ENCODE assay signal across 8 mouse cellular contexts in the genomic region with DNA sequence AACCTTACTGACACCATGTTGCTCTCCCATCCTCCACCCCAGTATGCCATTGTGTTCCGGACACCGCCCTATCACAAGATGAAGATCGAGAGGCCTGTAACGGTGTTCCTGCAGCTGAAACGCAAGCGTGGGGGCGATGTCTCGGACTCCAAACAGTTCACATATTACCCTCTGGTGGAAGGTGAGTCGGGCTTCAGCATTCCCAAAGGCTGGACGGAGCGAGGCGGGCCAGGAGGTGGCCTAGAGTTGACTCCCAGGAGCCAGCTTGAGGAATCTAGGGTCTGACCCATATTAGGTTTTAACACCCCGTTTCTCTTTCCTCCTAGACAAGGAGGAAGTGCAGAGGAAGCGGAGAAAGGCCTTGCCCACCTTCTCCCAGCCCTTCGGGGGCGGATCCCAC. TPM values are rescaled to one million over a fixed set of nuclear protein-coding genes. Genes with fewer than 3 reads are reported as not detected.
DNase-seq lines count a peak whose midpoint lies in the region; ATAC-seq and TF ChIP-seq lines count a peak whose summit lies in the region.

No protein-coding gene starts in this region.

- TF ChIP-seq CTCF in E14TG2a.4 (conservative IDR thresholded peaks at IDR 0.05; ENCODE audit: low read length) = no peak; the same call in 1 of the 2 replicates

- H3K4me1 ChIP-seq in heart, embryonic 16.5 days (ENCODE audit: control insufficient read depth, insufficient read depth, low read length) = peaks cover 17% of the 10 kb centered on the region
- peaks cover 51% of the 10 kb centered on the region for H3K4me1 ChIP-seq in E14TG2a.4 (replicated peaks; ENCODE audit: low read depth, low read length)
- peaks cover 26% of the 10 kb centered on the region for H3K4me1 ChIP-seq in embryonic facial prominence, embryonic 13.5 days
- peaks cover 24% of the 10 kb centered on the region for H3K4me1 ChIP-seq in limb, embryonic 13.5 days

- H3K4me2 ChIP-seq in heart, embryonic 16.5 days (ENCODE audit: low read depth, low read length) = peak overlapping the region; percentile 67
- peak overlapping the region; percentile 80 for H3K4me2 ChIP-seq in embryonic facial prominence, embryonic 13.5 days
- peak overlapping the region; percentile 80 for H3K4me2 ChIP-seq in limb, embryonic 13.5 days (replicated peaks)

- H3K36me3 ChIP-seq in heart, embryonic 16.5 days (ENCODE audit: control insufficient read depth, insufficient read depth) = peaks cover 28% of the 10 kb centered on the region
- peaks cover 30% of the 10 kb centered on the region for H3K36me3 ChIP-seq in E14TG2a.4 (ENCODE audit: insufficient read depth, low read length)
- H3K36me3 ChIP-seq in embryonic facial prominence, embryonic 13.5 days = peaks cover 44% of the 10 kb centered on the region
- peaks cover 41% of the 10 kb centered on the region for H3K36me3 ChIP-seq in limb, embryonic 13.5 days

- no peak overlapping the region for H3K4me3 ChIP-seq in heart, embryonic 16.5 days (ENCODE audit: low read length)
- H3K4me3 ChIP-seq in E14TG2a.4 (replicated peaks; ENCODE audit: low read length) = peak overlapping the region; percentile 80
- peak overlapping the region; percentile 44 for H3K4me3 ChIP-seq in embryonic facial prominence, embryonic 13.5 days
- H3K4me3 ChIP-seq in limb, embryonic 13.5 days = peak overlapping the region; percentile 45

- WGBS in heart, embryonic 16.5 days = 75% methylated on average over 16 of the region's 16 CpGs
- 62% methylated on average over 16 of the region's 16 CpGs for WGBS in embryonic facial prominence, embryonic 13.5 days
- 55% methylated on average over 16 of the region's 16 CpGs for WGBS in limb, embryonic 13.5 days

- no peak for DNase-seq in heart, adult 9 months (ENCODE audit: low spot score in 2 of 2)
- DNase-seq in Muller cell, postnatal 12 days (ENCODE audit: inconsistent ontology term) = no peak
- DNase-seq in lung, postnatal 4 days = no peak
- no peak for DNase-seq in adrenal gland, postnatal 25 days

- H3K9ac ChIP-seq in heart, embryonic 16.5 days (ENCODE audit: low read length) = no peak overlapping the region
- peak overlapping the region; percentile 74; the same call in 1 of the 2 replicates for H3K9ac ChIP-seq in embryonic facial prominence, embryonic 13.5 days
- H3K9ac ChIP-seq in limb, embryonic 13.5 days = no peak overlapping the region

- H3K27me3 ChIP-seq in heart, embryonic 16.5 days (ENCODE audit: control insufficient read depth, insufficient read depth, low read length) = peaks cover 14% of the 10 kb centered on the region
- H3K27me3 ChIP-seq in E14TG2a.4 (ENCODE audit: insufficient read depth, low read length) = peaks cover 84% of the 10 kb centered on the region
- H3K27me3 ChIP-seq in embryonic facial prominence, embryonic 13.5 days = peaks cover 44% of the 10 kb centered on the region
- H3K27me3 ChIP-seq in limb, embryonic 13.5 days = peaks cover 48% of the 10 kb centered on the region

- no peak overlapping the region for H3K27ac ChIP-seq in heart, embryonic 16.5 days (ENCODE audit: low read length)
- H3K27ac ChIP-seq in embryonic facial prominence, embryonic 13.5 days = no peak overlapping the region
- no peak overlapping the region for H3K27ac ChIP-seq in limb, embryonic 13.5 days

- no peaks in the 10 kb centered on the region for H3K9me3 ChIP-seq in heart, embryonic 16.5 days (replicated peaks; ENCODE audit: control insufficient read depth, low read length)
- H3K9me3 ChIP-seq in E14TG2a.4 (ENCODE audit: low read length) = no peaks in the 10 kb centered on the region
- no peaks in the 10 kb centered on the region for H3K9me3 ChIP-seq in embryonic facial prominence, embryonic 13.5 days
- H3K9me3 ChIP-seq in limb, embryonic 13.5 days = no peaks in the 10 kb centered on the region

- no peak for ATAC-seq in heart, embryonic 16.5 days (replicated peaks; ENCODE audit: extremely low read depth, insufficient read depth, low FRiP score)
- ATAC-seq in embryonic facial prominence, embryonic 13.5 days (ENCODE audit: insufficient number of reproducible peaks, insufficient read depth, low FRiP score, low TSS enrichment, low read depth) = no peak
- no peak for ATAC-seq in limb, embryonic 13.5 days (ENCODE audit: low FRiP score, low read depth)

RNA-seq across cellular contexts. Expression of a gene that starts 4.2 kb away (rescaled TPM):
- polyA plus RNA-seq in heart, embryonic 16.5 days (2015; fragmentation: Nextera tagmentation; extraction: Ambion mirVana) = 13.3 and 14.1 TPM in 2 replicates
- polyA plus RNA-seq in embryonic facial prominence, embryonic 13.5 days (2015; fragmentation: Nextera tagmentation; extraction: Ambion mirVana) = 9.0 and 9.5 TPM in 2 replicates
- 9.4 and 11.1 TPM in 2 replicates for polyA plus RNA-seq in limb, embryonic 13.5 days (2015; fragmentation: Nextera tagmentation; extraction: Ambion mirVana)
- 42.4 and 44.3 TPM in 2 replicates for total RNA-seq in adrenal gland, postnatal 25 days (2021)

RNA-seq across cellular contexts. Expression of a gene that starts 18.7 kb away (rescaled TPM):
- 4.1 and 5.1 TPM in 2 replicates for polyA plus RNA-seq in heart, embryonic 16.5 days (2015; fragmentation: Nextera tagmentation; extraction: Ambion mirVana)
- polyA plus RNA-seq in embryonic facial prominence, embryonic 13.5 days (2015; fragmentation: Nextera tagmentation; extraction: Ambion mirVana) = 5.0 and 6.0 TPM in 2 replicates
- polyA plus RNA-seq in limb, embryonic 13.5 days (2015; fragmentation: Nextera tagmentation; extraction: Ambion mirVana) = 4.1 and 4.8 TPM in 2 replicates
- total RNA-seq in adrenal gland, postnatal 25 days (2021) = 8.6 and 12.7 TPM in 2 replicates

RNA-seq across cellular contexts. Expression of a gene that starts 19.7 kb away (rescaled TPM):
- polyA plus RNA-seq in heart, embryonic 16.5 days (2015; fragmentation: Nextera tagmentation; extraction: Ambion mirVana) = 11.0 and 12.8 TPM in 2 replicates
- polyA plus RNA-seq in embryonic facial prominence, embryonic 13.5 days (2015; fragmentation: Nextera tagmentation; extraction: Ambion mirVana) = 15.1 and 16.5 TPM in 2 replicates
- polyA plus RNA-seq in limb, embryonic 13.5 days (2015; fragmentation: Nextera tagmentation; extraction: Ambion mirVana) = 14.7 and 15.5 TPM in 2 replicates
- 9.8 and 13.4 TPM in 2 replicates for total RNA-seq in adrenal gland, postnatal 25 days (2021)

RNA-seq across cellular contexts. Expression of a gene that starts 30.2 kb away (rescaled TPM):
- 142 and 150 TPM in 2 replicates for polyA plus RNA-seq in heart, embryonic 16.5 days (2015; fragmentation: Nextera tagmentation; extraction: Ambion mirVana)
- 177 and 188 TPM in 2 replicates for polyA plus RNA-seq in embryonic facial prominence, embryonic 13.5 days (2015; fragmentation: Nextera tagmentation; extraction: Ambion mirVana)
- 176 and 177 TPM in 2 replicates for polyA plus RNA-seq in limb, embryonic 13.5 days (2015; fragmentation: Nextera tagmentation; extraction: Ambion mirVana)
- 64.1 and 81.8 TPM in 2 replicates for total RNA-seq in adrenal gland, postnatal 25 days (2021)

RNA-seq across cellular contexts. Expression of a gene that starts 32.6 kb away (rescaled TPM):
- 6.0 TPM in 2 replicates for polyA plus RNA-seq in heart, embryonic 16.5 days (2015; fragmentation: Nextera tagmentation; extraction: Ambion mirVana)
- polyA plus RNA-seq in embryonic facial prominence, embryonic 13.5 days (2015; fragmentation: Nextera tagmentation; extraction: Ambion mirVana) = 3.3 and 4.3 TPM in 2 replicates
- 3.5 and 4.8 TPM in 2 replicates for polyA plus RNA-seq in limb, embryonic 13.5 days (2015; fragmentation: Nextera tagmentation; extraction: Ambion mirVana)
- 6.3 and 8.8 TPM in 2 replicates for total RNA-seq in adrenal gland, postnatal 25 days (2021)
